Mouse (Mus musculus) heart, embryonic 15.5 days (tissue): Measurements from ENCODE around the gene Mettl5. TPM values are rescaled to one million over a fixed set of nuclear protein-coding genes. Genes with fewer than 3 reads are reported as not detected.
A peak's percentile ranks its signal among the peaks of the same experiment; 100 is the strongest.

ENCODE experiments used
- ATAC-seq: fragments of 200-750 bp; cut with Nextera tagmentation; replicated peaks from 2 replicates; pipeline ENCODE4 v1.8.0; 2017; ENCODE audit warnings: low read depth, moderate TSS enrichment; ENCODE audit not compliant: insufficient number of reproducible peaks, insufficient read depth, low FRiP score
- H3K27ac ChIP-seq: fragments of 300-500 bp; sonication (generic); 2 replicates; pipeline ENCODE4 v1.5.1; 2015; ENCODE audit warnings: mild to moderate bottlenecking, inconsistent platforms
- H3K27me3 ChIP-seq: fragments of 300-500 bp; sonication (generic); 2 replicates; pipeline ENCODE4 v1.6.1; 2015; ENCODE audit warnings: inconsistent platforms
- H3K36me3 ChIP-seq: fragments of 300-500 bp; sonication (generic); 2 replicates; pipeline ENCODE4 v1.6.1; 2015; ENCODE audit warnings: mild to moderate bottlenecking, inconsistent platforms
- H3K4me1 ChIP-seq: fragments of 300-500 bp; sonication (generic); replicated peaks from 2 replicates; pipeline ENCODE4 v1.6.1; 2015; ENCODE audit warnings: inconsistent platforms
- H3K4me2 ChIP-seq: fragments of 300-500 bp; sonication (generic); 2 replicates; pipeline ENCODE4 v1.6.1; 2015; ENCODE audit warnings: inconsistent platforms, mild to moderate bottlenecking, moderate library complexity
- H3K4me3 ChIP-seq: fragments of 300-500 bp; sonication (generic); 2 replicates; pipeline ENCODE4 v1.5.1; 2015; ENCODE audit warnings: mild to moderate bottlenecking, inconsistent platforms
- H3K9ac ChIP-seq: fragments of 300-500 bp; sonication (generic); 2 replicates; pipeline ENCODE4 v1.6.1; 2015; ENCODE audit warnings: mild to moderate bottlenecking, inconsistent platforms
- H3K9me3 ChIP-seq: fragments of 300-500 bp; sonication (generic); replicated peaks from 2 replicates; pipeline ENCODE4 v1.6.1; 2016; ENCODE audit warnings: inconsistent platforms
- WGBS: fragments of 180-500 bp; shearing (Covaris S2); methylation state at CpG from one replicate; pipeline ENCODE4 v1.1.7; 2015; ENCODE audit warnings: mixed read lengths; 5-methylcytosine and 5-hydroxymethylcytosine counted together
- polyA plus RNA-seq: library from polyadenylated mRNA; unstranded; fragments of >200 nt; fragmentation: Nextera tagmentation; extraction: Ambion mirVana; gene quantifications from 2 replicates; pipeline ENCODE4 v1.2.1, GENCODE M21; 2015

Gene Mettl5
- polyA plus RNA-seq, 1 experiment from 2014 or later = 38.1 TPM

- Histone ChIP-seq H3K4me2 (no peak overlapping the region), H3K4me3 (no peak overlapping the region), H3K36me3 (no peaks in the 10 kb centered on the region), H3K4me1 (no peaks in the 10 kb centered on the region), H3K9me3 (no peaks in the 10 kb centered on the region), H3K9ac (no peak overlapping the region), H3K27ac (no peak overlapping the region), H3K27me3 (no peaks in the 10 kb centered on the region)
- no peak for ATAC-seq
- 27% methylated on average over 8 of the region's 8 CpGs for WGBS
These were observed 29.0 kb downstream of the Mettl5 start for GRCm38 (mm10) chr2:69856392-69856791.

DNA sequence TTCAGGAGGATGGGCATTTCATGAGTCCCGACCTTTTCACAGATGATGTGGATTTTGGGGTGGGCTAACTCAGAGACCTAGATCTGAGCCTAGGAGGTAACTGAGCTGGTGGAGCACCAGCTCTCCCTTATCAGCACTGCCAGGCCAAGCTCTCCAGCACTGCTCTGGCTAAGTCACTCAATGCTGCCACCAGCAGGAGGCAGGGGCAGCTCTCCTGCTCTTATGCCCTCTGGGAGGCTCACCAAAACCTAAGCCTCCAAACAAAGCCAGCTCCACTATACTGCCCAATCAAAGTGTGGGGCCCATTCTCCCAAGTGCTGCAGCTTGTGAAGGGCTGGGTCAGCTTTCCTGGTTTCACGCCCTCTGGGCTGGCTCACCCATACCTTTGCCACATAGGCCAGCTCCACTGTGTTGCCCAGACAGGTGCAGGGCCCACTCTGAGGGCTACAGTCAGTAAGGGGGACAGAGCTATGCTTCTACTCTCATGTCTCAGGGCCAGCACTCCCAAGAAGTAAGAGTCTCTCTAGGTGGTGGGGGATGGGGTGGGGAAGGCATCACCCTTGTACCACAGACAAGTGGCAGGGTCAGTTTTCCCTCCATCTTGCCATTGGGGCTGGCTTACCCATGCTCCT lies 33.9 kb downstream of the Mettl5 start:
- H3K27me3 ChIP-seq = no peaks in the 10 kb centered on the region
- no peak overlapping the region for H3K4me3 ChIP-seq
- no peaks in the 10 kb centered on the region for H3K36me3 ChIP-seq
- no peak for ATAC-seq
- H3K9ac ChIP-seq = no peak overlapping the region
- no peak overlapping the region for H3K27ac ChIP-seq
- WGBS = 71% methylated on average over 2 of the region's 2 CpGs
- no peaks in the 10 kb centered on the region for H3K9me3 ChIP-seq
- no peaks in the 10 kb centered on the region for H3K4me1 ChIP-seq
- H3K4me2 ChIP-seq = no peak overlapping the region

- 50% methylated on average over 6 of the region's 6 CpGs for WGBS
- H3K36me3 ChIP-seq = no peaks in the 10 kb centered on the region
- H3K4me3 ChIP-seq = no peak overlapping the region
- H3K27me3 ChIP-seq = no peaks in the 10 kb centered on the region
- H3K4me1 ChIP-seq = no peaks in the 10 kb centered on the region
- no peak overlapping the region for H3K9ac ChIP-seq
- peak; percentile 27; the same call in 1 of the 2 replicates for ATAC-seq
- no peak overlapping the region for H3K4me2 ChIP-seq
- peak overlapping the region; percentile 56 for H3K27ac ChIP-seq
- H3K9me3 ChIP-seq = no peaks in the 10 kb centered on the region
These were observed 36.2 kb downstream of the Mettl5 start for GRCm38 (mm10) chr2:69849215-69849614.

GRCm38 (mm10) chr2:69840261-69840660 lies 45.2 kb downstream of the Mettl5 start:
- H3K27me3 ChIP-seq = no peaks in the 10 kb centered on the region
- H3K4me2 ChIP-seq = no peak overlapping the region
- H3K36me3 ChIP-seq = peaks cover 17% of the 10 kb centered on the region
- ATAC-seq = no peak
- H3K4me3 ChIP-seq = no peak overlapping the region
- 38% methylated on average over 6 of the region's 6 CpGs for WGBS
- H3K27ac ChIP-seq = no peak overlapping the region
- no peaks in the 10 kb centered on the region for H3K9me3 ChIP-seq
- H3K4me1 ChIP-seq = no peaks in the 10 kb centered on the region
- no peak overlapping the region for H3K9ac ChIP-seq

GRCm38 (mm10) chr2:69838707-69839106 lies 46.7 kb downstream of the Mettl5 start:
- H3K9me3 ChIP-seq = no peaks in the 10 kb centered on the region
- H3K9ac ChIP-seq = no peak overlapping the region
- no peak overlapping the region for H3K4me2 ChIP-seq
- no peak overlapping the region for H3K27ac ChIP-seq
- no peak overlapping the region for H3K4me3 ChIP-seq
- no peaks in the 10 kb centered on the region for H3K27me3 ChIP-seq
- no peak for ATAC-seq
- H3K36me3 ChIP-seq = peaks cover 30% of the 10 kb centered on the region
- no peaks in the 10 kb centered on the region for H3K4me1 ChIP-seq

DNA sequence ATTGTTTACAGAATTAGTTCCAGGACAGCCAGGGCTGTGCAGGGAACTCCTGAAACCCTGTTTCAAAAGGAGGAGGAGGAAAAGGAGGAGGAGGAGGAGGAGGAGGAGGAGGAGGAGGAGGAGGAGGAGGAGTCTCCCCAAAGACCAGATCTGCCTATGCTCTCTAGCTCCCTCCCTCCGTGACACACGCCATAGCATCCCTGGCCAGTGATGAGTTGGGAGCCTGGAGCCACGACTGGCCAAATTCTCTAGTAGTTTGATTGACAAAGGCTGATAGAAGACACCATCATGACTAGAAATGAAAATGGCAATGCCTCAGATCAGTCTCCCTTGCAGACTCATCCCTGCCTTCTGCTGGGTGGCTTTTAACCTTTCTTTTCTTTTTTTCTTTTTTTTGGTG lies 47.4 kb downstream of the Mettl5 start:
- Histone ChIP-seq H3K4me3 (no peak overlapping the region), H3K27ac (no peak overlapping the region), H3K27me3 (no peaks in the 10 kb centered on the region), H3K36me3 (peaks cover 37% of the 10 kb centered on the region), H3K9ac (no peak overlapping the region), H3K4me2 (no peak overlapping the region), H3K4me1 (no peaks in the 10 kb centered on the region), H3K9me3 (no peaks in the 10 kb centered on the region)
- no peak for ATAC-seq
- 54% methylated on average over 3 of the region's 3 CpGs for WGBS

GRCm38 (mm10) chr2:69837244-69837967 lies 48.0 kb downstream of the Mettl5 start:
- ATAC-seq = no peak

GRCm38 (mm10) chr2:69830116-69830515 lies 55.3 kb downstream of the Mettl5 start:
- 76% methylated on average over 8 of the region's 8 CpGs for WGBS
- Histone ChIP-seq H3K9me3 (no peaks in the 10 kb centered on the region), H3K4me2 (no peak overlapping the region), H3K9ac (no peak overlapping the region), H3K4me3 (no peak overlapping the region), H3K4me1 (peaks cover 11% of the 10 kb centered on the region), H3K27me3 (no peaks in the 10 kb centered on the region), H3K27ac (no peak overlapping the region), H3K36me3 (peaks cover 60% of the 10 kb centered on the region)
- ATAC-seq = no peak

More at GRCm38 (mm10) chr2:69837244-69837967, 48.0 kb downstream of the Mettl5 start:
- Histone ChIP-seq H3K27ac (no peak overlapping the region), H3K9ac (no peak overlapping the region), H3K4me2 (no peak overlapping the region), H3K4me3 (no peak overlapping the region), H3K9me3 (no peaks in the 10 kb centered on the region), H3K36me3 (peaks cover 39% of the 10 kb centered on the region), H3K27me3 (no peaks in the 10 kb centered on the region), H3K4me1 (no peaks in the 10 kb centered on the region)
- WGBS = 89% methylated on average over 5 of the region's 7 CpGs

GRCm38 (mm10) chr2:69829680-69830079 lies 55.7 kb downstream of the Mettl5 start:
- ATAC-seq = no peak
- 80% methylated on average over 2 of the region's 2 CpGs for WGBS
- no peak overlapping the region for H3K27ac ChIP-seq
- peaks cover 14% of the 10 kb centered on the region for H3K4me1 ChIP-seq
- H3K27me3 ChIP-seq = no peaks in the 10 kb centered on the region
- H3K36me3 ChIP-seq = peaks cover 59% of the 10 kb centered on the region
- no peaks in the 10 kb centered on the region for H3K9me3 ChIP-seq
- no peak overlapping the region for H3K4me2 ChIP-seq
- no peak overlapping the region for H3K4me3 ChIP-seq
- H3K9ac ChIP-seq = no peak overlapping the region

GRCm38 (mm10) chr2:69828031-69828430 lies 57.4 kb downstream of the Mettl5 start:
- no peak for ATAC-seq
- no peak overlapping the region for H3K27ac ChIP-seq
- no peak overlapping the region for H3K4me3 ChIP-seq
- H3K27me3 ChIP-seq = no peaks in the 10 kb centered on the region
- H3K4me2 ChIP-seq = no peak overlapping the region
- peaks cover 45% of the 10 kb centered on the region for H3K36me3 ChIP-seq
- 50% methylated on average over 7 of the region's 7 CpGs for WGBS
- no peaks in the 10 kb centered on the region for H3K9me3 ChIP-seq
- peaks cover 23% of the 10 kb centered on the region for H3K4me1 ChIP-seq
- H3K9ac ChIP-seq = no peak overlapping the region

DNA sequence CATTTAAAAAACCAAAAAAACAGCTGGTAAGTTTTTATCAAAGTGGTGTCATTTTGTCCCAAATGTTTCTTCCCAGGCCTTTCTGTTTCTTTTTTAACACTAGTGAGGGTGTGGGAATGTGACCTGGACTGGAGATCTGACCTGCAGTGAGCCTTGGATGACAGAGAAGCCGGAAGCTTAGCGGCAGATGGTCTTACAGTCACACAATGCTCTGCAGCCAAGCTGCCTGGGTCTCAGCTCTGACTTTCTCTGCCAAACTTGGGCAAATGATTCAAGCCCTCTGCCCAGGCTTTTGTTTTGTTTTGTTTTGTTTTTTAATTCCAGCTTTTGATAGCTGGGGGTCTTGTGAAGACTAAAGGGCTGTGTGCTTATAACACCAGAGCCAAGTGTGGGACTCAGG lies 59.0 kb downstream of the Mettl5 start:
- 81% methylated on average over 2 of the region's 2 CpGs for WGBS
- peak overlapping the region; percentile 44; the same call in 1 of the 2 replicates for H3K27ac ChIP-seq
- H3K9me3 ChIP-seq = no peaks in the 10 kb centered on the region
- ATAC-seq = no peak
- peaks cover 24% of the 10 kb centered on the region for H3K4me1 ChIP-seq
- H3K4me3 ChIP-seq = no peak overlapping the region
- peaks cover 38% of the 10 kb centered on the region for H3K36me3 ChIP-seq
- no peak overlapping the region for H3K4me2 ChIP-seq
- H3K9ac ChIP-seq = no peak overlapping the region
- no peaks in the 10 kb centered on the region for H3K27me3 ChIP-seq

DNA sequence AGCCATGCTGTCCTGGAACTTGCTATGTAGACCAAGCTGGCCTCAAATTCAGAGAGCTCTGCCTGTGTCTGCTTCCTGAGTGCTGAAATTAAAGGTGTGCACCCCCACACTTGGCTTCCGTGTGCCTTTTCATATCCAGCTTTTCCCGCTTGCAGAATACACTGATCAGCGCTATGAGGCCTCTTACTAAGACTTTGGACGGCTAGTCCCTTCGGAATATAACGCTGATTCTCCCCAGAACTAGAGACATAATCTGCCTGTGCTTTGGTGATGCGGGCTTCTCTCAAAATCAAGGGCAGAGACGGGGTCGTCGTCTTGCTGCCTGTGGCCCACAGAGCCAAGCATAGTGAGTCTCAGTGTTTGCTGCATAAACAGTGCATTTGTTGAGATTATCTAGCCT lies 59.5 kb downstream of the Mettl5 start:
- H3K9me3 ChIP-seq = no peaks in the 10 kb centered on the region
- H3K27me3 ChIP-seq = no peaks in the 10 kb centered on the region
- no peak for ATAC-seq
- H3K36me3 ChIP-seq = peaks cover 33% of the 10 kb centered on the region
- no peak overlapping the region for H3K4me3 ChIP-seq
- H3K27ac ChIP-seq = peak overlapping the region; percentile 44
- WGBS = 72% methylated on average over 10 of the region's 10 CpGs
- no peak overlapping the region for H3K9ac ChIP-seq
- peaks cover 29% of the 10 kb centered on the region for H3K4me1 ChIP-seq
- H3K4me2 ChIP-seq = 0 out of 2 replicates have a peak overlapping the region, but pooled peaks have one; percentile 5
